Mouse (Mus musculus) kidney, adult 2 months (tissue): ENCODE results near the gene Mttp. TPM values are rescaled to one million over a fixed set of nuclear protein-coding genes. Genes with fewer than 3 reads are reported as not detected.

Experiments used
- DNase-seq: peaks from one replicate; pipeline ENCODE4 v3.0.0; 2021
- H3K27ac ChIP-seq: fragments of 200-500 bp; 2 replicates; pipeline ENCODE4 v1.5.1; 2012; ENCODE audit warnings: low read depth, low read length, control low read depth, inconsistent platforms; ENCODE audit not compliant: insufficient read depth
- H3K27me3 ChIP-seq: fragments of 200-500 bp; replicated peaks from 2 replicates; pipeline ENCODE4 v1.6.1; 2012; ENCODE audit warnings: mild to moderate bottlenecking, moderate library complexity, low read length, inconsistent platforms; ENCODE audit not compliant: control insufficient read depth, insufficient read depth
- H3K36me3 ChIP-seq: fragments of 200-500 bp; 2 replicates; pipeline ENCODE4 v1.6.1; 2012; ENCODE audit warnings: mild to moderate bottlenecking, moderate library complexity, low read length, inconsistent platforms; ENCODE audit not compliant: control insufficient read depth, insufficient read depth
- H3K4me1 ChIP-seq: fragments of 200-500 bp; 2 replicates; pipeline ENCODE4 v1.6.1; 2011; ENCODE audit warnings: low read length; ENCODE audit not compliant: control insufficient read depth, insufficient read depth
- H3K4me3 ChIP-seq: fragments of 200-500 bp; 2 replicates; pipeline ENCODE4 v1.5.1; 2011; ENCODE audit warnings: mild to moderate bottlenecking, low read depth, low read length, control low read depth; ENCODE audit not compliant: insufficient read depth
- CTCF ChIP-seq: fragments of 200-500 bp; conservative IDR thresholded peaks from 2 replicates; pipeline ENCODE4 v1.5.1; 2011; ENCODE audit warnings: low read depth, mild to moderate bottlenecking, control low read depth, low read length, moderate library complexity, mixed read lengths; ENCODE audit not compliant: insufficient read depth, insufficient read length
- POLR2A ChIP-seq: fragments of 200-500 bp; IDR thresholded peaks from one replicate; pipeline ENCODE4 v1.6.1; 2011; ENCODE audit warnings: low read depth, low read length, control low read depth
- WGBS: fragments of 180-500 bp; shearing (Covaris S2); methylation state at CpG from one replicate; pipeline ENCODE4 v1.1.7; 2018; 5-methylcytosine and 5-hydroxymethylcytosine counted together
- polyA plus RNA-seq: library from polyadenylated mRNA; depleted of rRNA; stranded (reverse); fragments of >200 nt; gene quantifications from 2 replicates; pipeline ENCODE4 v1.2.3, GENCODE M21; 2012

The Mttp gene
- polyA plus RNA-seq, 1 experiment, result 6.9 TPM

GRCm38 (mm10) chr3:138083073-138083637 lies 61.6 kb downstream of the Mttp start:
- DNase-seq, result no peak
- Histone ChIP-seq H3K4me3 (no peak overlapping the region), H3K27ac (no peak overlapping the region), H3K27me3 (no peaks in the 10 kb centered on the region), H3K36me3 (no peaks in the 10 kb centered on the region), H3K4me1 (no peaks in the 10 kb centered on the region)
- WGBS, result 96% methylated on average over 1 of the region's 1 CpGs
- no peak for TF ChIP-seq POLR2A
- no peak for TF ChIP-seq CTCF

- no peaks in the 10 kb centered on the region for H3K36me3 ChIP-seq
- H3K4me1 ChIP-seq, result no peaks in the 10 kb centered on the region
- TF ChIP-seq POLR2A (no peak), CTCF (no peak)
- WGBS, result 83% methylated on average over 1 of the region's 1 CpGs
- no peak overlapping the region for H3K27ac ChIP-seq
- H3K27me3 ChIP-seq, result no peaks in the 10 kb centered on the region
- H3K4me3 ChIP-seq, result no peak overlapping the region
- no peak for DNase-seq
Observed at GRCm38 (mm10) chr3:138078701-138079100, 66.1 kb downstream of the Mttp start.

DNA sequence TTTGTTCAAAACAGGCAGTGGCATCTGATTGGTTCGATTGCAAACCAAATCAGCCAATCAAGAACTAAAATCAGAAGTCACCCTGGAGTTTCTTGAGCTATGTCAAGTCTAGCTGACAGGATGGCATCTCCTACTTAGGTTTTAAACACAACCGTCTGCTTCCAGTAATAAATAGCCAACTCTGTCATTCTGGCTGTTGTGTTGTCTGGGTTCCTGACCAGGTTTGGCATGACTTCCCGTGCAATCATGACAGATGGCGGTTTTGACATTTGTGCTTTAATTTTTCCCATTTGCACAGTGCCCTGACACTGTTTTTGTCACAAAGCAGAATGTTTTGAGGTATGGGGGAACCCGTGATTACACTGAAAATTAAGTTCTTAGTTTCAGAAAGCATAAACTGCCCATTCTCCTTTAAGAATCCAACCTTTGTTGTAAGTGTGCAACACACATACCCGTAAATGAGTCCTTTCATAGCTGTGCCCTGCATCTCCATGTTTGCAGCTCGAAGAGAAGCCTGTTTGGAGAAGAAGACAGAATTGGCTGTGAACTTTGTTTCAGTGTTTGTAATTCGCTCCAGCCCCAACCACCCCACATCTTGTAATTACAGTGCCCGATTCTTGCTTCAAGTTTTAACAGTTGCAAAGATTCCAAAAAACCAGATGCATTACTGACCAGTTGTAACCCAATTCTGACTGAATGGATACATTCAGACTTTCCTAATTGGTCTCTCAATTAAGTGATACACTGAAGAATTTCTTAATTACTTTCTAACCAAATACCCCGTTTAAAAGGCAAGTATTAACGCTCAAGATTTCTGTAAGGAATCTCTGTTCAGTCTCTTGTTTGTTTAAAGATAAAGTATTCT lies 67.1 kb downstream of the Mttp start:
- Histone ChIP-seq H3K36me3 (no peaks in the 10 kb centered on the region), H3K27ac (no peak overlapping the region), H3K27me3 (no peaks in the 10 kb centered on the region), H3K4me3 (no peak overlapping the region), H3K4me1 (no peaks in the 10 kb centered on the region)
- TF ChIP-seq CTCF (no peak), POLR2A (no peak)
- no peak for DNase-seq
- 80% methylated on average over 11 of the region's 11 CpGs for WGBS

GRCm38 (mm10) chr3:138075209-138075608 lies 69.6 kb downstream of the Mttp start:
- WGBS, result 62% methylated on average over 8 of the region's 8 CpGs
- H3K4me1 ChIP-seq, result no peaks in the 10 kb centered on the region
- no peak for DNase-seq
- H3K27ac ChIP-seq, result no peak overlapping the region
- H3K4me3 ChIP-seq, result no peak overlapping the region
- no peaks in the 10 kb centered on the region for H3K27me3 ChIP-seq
- TF ChIP-seq POLR2A, result no peak
- no peak for TF ChIP-seq CTCF
- no peaks in the 10 kb centered on the region for H3K36me3 ChIP-seq

DNA sequence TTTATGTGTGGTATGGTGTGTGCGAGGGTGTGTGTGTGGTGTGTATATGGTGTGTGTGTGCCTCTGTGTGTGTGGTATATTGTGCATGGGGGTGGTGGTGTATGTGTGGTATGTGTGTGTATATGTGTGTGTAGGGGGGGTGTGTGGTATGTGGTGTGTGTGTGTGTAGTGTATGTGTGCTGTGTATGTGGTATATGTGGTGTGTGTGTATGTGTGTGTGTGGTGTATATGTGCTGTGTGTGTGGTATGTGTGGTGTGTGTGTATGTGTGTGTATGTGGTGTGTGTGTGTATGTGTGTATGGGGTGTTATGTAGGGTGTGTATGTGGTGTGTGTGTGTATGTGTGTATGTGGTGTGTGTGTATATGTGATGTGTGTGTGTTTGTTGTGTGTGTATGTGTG lies 70.6 kb downstream of the Mttp start:
- H3K27ac ChIP-seq, result no peak overlapping the region
- 90% methylated on average over 1 of the region's 1 CpGs for WGBS
- no peak overlapping the region for H3K4me3 ChIP-seq
- H3K36me3 ChIP-seq, result no peaks in the 10 kb centered on the region
- no peak for DNase-seq
- H3K27me3 ChIP-seq, result no peaks in the 10 kb centered on the region
- no peaks in the 10 kb centered on the region for H3K4me1 ChIP-seq
- TF ChIP-seq CTCF (no peak), POLR2A (no peak)

- no peak overlapping the region for H3K27ac ChIP-seq
- DNase-seq, result no peak
- H3K27me3 ChIP-seq, result no peaks in the 10 kb centered on the region
- WGBS, result 81% methylated on average over 10 of the region's 10 CpGs
- H3K4me3 ChIP-seq, result no peak overlapping the region
- no peaks in the 10 kb centered on the region for H3K4me1 ChIP-seq
- H3K36me3 ChIP-seq, result no peaks in the 10 kb centered on the region
- TF ChIP-seq CTCF, result no peak
- no peak for TF ChIP-seq POLR2A
Observed at GRCm38 (mm10) chr3:138071476-138072073, 73.2 kb downstream of the Mttp start.

GRCm38 (mm10) chr3:138071004-138071403 lies 73.8 kb downstream of the Mttp start:
- H3K4me3 ChIP-seq, result no peak overlapping the region
- TF ChIP-seq POLR2A (no peak), CTCF (no peak)
- H3K4me1 ChIP-seq, result no peaks in the 10 kb centered on the region
- WGBS, result 55% methylated on average over 1 of the region's 1 CpGs
- no peak overlapping the region for H3K27ac ChIP-seq
- no peaks in the 10 kb centered on the region for H3K27me3 ChIP-seq
- DNase-seq, result no peak
- H3K36me3 ChIP-seq, result no peaks in the 10 kb centered on the region
